Mouse (Mus musculus) spleen, postnatal 14 days (tissue): ENCODE data around the gene Nop53.

Experiments used
- DNase-seq, 2 experiments: peaks; one replicate each; pipeline ENCODE4 v3.0.0; 2021 to 2022; ENCODE audit warnings: low spot score in 2 of 2

Nop53 gene

DNA sequence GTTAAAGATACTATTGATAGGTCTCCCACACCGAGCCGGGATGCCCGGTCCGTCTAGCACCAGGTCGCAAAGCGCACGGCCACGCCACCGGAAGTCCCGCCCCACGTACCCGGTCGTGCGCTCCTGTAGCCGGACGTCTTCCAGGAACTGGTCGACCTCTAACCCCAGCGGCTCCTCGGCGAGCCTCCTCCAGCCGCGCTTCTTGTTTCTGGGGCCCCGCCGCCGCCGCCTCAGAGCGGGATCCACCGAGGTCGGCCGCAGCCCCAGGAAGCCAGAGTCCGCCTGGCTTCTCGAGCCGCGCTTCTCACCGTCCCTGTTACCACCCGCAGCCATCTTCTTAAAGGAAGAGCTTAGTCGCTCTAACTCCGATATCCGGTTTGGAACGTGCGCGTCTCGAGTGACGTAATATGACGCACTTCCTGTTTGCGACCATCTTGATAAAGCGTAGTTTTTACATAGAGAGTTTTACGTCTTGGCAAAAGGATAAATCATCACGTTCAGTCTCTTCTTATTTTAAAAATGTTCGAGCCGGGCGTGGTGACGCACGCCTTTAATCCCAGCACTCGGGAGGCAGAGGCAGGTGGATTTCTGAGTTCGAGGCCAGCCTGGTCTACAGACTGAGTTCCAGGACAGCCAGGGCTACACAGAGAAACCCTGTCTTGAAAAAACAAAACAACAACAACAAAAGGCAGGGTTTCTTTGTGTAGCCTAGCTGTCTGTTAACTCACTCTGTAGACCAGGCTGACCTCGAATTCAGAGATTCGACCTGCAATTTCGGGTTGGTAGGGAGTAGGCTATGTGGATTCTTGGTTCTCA is at the start of gene Nop53:
TSS of gene Nop53 (minus strand) at position 354 of the 816 bp plus-strand sequence.
- DNase-seq, result peak; percentile 74 to 83

GRCm38 (mm10) chr7:15993789-15994188 is 47.9 kb upstream of the Nop53 start:
- DNase-seq, result no peak

GRCm38 (mm10) chr7:15993152-15993551 is 47.3 kb upstream of the Nop53 start:
- no peak for DNase-seq

- no peak for DNase-seq
Observed at GRCm38 (mm10) chr7:15991764-15992163, 45.9 kb upstream of the Nop53 start.

- no peak for DNase-seq
Observed at GRCm38 (mm10) chr7:15987661-15988356, 41.9 kb upstream of the Nop53 start.

DNA sequence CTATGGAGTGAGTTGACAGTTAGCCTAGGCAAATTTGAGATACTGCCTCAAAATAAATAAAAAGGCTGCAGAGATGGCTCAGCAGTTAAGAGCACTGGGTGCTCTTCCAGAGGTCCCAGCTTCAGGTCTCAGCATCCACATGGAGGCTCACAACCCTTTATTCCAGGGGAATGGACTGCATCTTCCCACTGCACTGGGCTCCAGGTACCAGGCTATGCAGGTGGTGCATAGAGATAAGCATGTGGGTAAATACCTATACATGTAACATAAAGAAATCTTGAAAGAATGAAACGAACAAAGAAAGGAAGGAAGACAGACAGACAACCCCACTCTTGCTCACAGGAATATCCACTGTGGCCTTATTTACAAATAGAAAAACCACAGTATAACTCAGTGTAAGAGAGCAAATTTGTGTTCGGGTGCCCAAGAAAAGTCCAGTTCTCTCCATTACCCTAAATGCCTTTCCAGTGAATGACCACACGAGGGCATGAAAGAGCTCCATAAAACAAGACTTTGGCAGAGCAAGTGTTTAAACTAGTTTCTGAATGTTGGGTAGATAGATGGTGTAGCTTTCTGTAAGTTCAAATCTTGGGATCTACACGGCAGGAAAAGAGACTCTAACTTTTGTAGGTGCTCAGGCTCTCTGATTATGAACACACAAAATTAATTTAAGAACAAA is 37.0 kb upstream of the Nop53 start:
- no peak for DNase-seq

DNA sequence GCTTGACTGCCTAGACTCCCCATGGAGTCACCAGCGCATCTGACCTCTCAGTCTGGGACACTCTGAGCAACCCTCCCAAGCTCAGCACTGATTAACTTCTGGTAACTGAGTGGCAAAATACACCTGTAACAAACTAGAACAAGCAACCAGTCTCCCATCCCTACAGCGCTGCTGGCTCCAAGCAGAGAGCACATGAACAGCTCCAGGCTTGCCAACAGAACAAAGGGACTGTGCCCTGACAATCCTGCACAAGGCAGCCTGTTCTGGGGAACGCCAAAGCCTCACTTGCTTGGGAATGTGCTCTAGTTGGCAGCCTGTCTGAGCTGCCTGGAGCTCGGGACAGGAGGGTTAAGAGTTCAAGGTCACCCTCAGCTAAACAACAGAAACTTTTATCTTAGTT is 35.7 kb upstream of the Nop53 start:
- DNase-seq, result no peak

GRCm38 (mm10) chr7:15980246-15980645 is 34.4 kb upstream of the Nop53 start:
- DNase-seq, result no peak

DNA sequence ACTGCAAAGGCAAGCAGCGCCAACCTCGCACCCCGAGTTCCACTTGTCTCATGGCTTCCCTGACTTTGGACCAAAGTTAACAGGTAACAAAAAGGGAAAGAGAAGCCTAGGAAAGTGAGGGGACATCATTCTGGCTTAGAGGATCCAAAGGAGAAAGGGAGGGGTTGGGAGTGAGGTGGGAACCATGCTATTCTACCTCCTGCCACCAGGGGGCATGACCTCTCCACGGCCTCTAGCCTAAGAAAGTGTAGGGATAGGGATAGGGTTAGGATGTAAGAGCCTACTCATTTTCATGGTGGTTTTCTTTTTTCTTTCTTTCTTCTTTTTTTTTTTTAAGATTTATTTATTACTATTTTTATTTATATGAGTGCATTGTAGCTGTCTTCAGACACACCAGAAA is 30.0 kb upstream of the Nop53 start:
- peak in 1 of 2 experiments; percentile 33 for DNase-seq

DNA sequence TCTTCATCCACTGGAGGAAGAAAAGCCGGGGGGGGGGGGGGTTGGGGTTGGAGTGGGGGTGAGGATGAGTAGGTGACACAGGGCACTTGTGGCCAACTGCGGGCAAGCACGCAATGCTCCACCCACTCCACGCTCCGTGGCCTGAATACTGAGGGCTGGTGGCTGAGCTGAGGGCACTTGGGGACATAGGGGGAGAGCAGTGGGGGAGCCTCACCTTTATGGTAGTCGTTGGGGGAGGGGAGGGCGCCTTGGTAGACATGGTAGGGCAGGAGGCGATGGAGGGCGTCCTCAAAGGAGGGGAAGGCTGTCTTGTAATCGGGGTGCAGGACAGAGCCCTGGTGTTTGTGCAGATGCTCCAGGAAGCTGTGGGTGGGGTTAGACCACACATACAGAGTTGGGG is 29.6 kb upstream of the Nop53 start:
- DNase-seq, result no peak

DNA sequence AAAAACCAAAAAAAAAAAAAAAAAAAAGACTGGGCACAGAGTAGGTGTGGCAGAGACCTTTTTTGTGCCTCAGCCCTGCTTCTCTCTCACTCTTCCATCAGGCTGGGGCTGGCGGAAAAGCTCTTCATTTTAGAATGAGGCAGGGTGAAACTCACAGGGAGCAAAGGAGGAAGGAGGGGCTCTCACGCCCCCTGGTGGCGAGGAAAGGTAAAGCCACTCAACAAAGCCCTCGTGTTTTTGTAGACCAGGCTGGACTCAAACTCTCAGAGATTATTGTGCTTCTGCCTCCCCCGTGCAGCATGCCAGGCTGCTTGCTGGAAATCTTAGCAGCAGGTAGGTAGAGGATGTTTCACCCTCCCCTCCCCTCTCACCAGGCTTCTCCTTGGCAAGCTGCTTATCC is 28.8 kb upstream of the Nop53 start:
- DNase-seq, result peak in 1 of 2 experiments; percentile 60

- DNase-seq, result no peak
Observed at GRCm38 (mm10) chr7:15972247-15972646, 26.4 kb upstream of the Nop53 start.

DNA sequence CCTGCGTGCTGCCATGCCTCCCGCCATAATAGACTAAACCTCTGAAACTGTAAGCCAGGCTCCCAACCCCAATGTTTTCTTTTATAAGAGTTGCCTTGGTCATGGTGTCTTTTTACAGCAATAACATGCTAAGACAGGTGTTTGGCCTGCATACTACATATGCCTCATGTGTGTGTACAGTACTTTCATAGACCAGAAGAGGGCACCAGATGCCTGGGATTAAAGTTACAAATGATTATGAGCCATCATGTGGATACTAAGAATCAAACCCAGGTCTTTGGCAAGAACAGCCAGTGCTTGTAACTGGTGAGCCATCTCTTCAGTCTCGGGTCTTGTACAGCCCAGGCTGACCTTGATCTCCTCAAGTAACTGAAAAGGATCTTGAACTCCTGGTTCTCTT is 23.8 kb upstream of the Nop53 start:
- no peak for DNase-seq

GRCm38 (mm10) chr7:15968322-15968721 is 22.4 kb upstream of the Nop53 start:
- DNase-seq, result no peak

DNA sequence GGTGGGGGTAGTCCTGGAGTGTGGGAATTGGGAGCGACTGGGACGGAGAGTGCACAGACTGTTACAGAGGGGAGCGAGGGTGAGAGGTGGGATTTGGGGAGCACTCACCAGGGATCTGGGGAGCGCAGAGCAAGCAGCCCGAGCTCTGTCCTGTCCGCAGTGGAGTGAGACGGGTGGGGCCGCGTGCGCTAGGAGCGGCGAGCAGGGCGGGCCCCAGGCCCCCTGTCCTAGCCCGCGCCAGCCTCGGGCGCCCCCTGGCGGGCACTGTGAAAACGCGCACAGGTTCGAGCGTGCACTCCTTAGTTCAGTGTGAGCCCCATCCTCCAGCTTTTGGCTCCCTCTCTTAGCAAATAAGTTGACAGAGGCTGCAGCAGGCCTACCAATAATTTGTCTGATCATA is 21.4 kb upstream of the Nop53 start, which contains the start of gene Ehd2:
TSS of gene Ehd2 (minus strand) at position 256 of the 400 bp plus-strand sequence.
- peak; percentile 51 to 70 for DNase-seq

DNA sequence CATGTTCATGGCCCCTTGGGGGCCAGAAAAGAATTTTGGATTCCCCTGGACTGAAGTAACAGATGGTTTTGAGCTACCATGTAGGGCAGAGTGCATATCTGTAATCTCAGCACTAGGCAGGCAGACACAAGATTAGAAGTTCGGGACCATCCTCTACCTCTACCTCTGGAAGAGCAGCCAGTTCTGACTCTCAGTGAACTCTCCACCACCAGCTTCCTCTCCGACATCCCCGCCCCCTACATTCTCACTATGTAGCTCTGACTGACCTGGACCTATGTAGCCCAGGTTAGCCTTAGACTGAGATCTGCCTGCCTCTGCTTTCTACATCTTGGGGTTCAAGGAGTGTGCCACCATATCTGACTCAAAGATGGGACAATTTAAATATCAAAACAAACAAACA is 20.6 kb upstream of the Nop53 start:
- no peak for DNase-seq

GRCm38 (mm10) chr7:15963798-15964652 is 18.2 kb upstream of the Nop53 start:
- no peak for DNase-seq

- peak in 1 of 2 experiments; percentile 29 for DNase-seq
Observed at GRCm38 (mm10) chr7:15962311-15963288, 16.7 kb upstream of the Nop53 start.

DNA sequence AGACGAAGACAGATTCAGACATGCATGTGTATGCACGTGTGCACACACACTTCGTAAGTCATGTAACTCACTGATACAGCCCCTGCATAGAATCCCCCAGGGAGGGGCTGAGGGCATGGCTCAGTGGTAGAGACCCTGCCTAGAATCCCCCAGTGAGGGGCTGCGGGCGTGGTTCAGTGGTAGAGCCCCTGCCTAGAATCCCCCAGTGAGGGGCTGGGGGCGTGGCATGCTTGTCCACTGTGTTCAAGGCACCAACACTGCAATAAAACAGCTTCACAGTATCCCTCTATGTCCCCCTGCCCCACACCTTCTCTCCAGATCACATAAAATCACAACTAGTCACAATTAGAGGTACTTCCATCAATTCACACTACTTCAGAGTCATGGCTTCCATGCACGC is 15.9 kb upstream of the Nop53 start:
- no peak for DNase-seq

DNA sequence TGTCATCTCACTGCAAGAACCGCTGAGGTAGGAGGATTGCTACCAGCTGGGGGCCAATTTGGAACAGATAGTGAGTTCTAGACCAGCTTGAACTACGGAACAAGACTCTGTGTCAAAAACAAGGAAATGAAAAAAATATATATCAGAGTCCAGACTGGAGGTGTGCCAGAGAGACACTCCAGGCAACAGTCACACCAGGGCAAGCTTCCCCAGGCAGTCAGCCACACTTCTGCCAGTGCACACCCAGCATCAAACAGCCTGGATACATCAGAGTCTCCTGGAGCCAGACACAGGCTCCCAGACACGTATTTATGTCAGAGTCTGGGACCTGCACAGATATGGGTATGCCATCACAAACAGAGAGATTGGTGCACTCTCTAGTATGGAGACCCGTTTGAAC is 15.4 kb upstream of the Nop53 start:
- no peak for DNase-seq
